Mouse (Mus musculus) midbrain, embryonic 14.5 days (tissue): ENCODE measurements around the gene Susd1. TPM values are rescaled to one million over a fixed set of nuclear protein-coding genes. Genes with fewer than 3 reads are reported as not detected.

ENCODE experiments used
- ATAC-seq: fragments of 200-750 bp; cut with Nextera tagmentation; 2 replicates; pipeline ENCODE4 v1.8.0; 2017; ENCODE audit warnings: moderate number of reproducible peaks, moderate library complexity; ENCODE audit not compliant: low FRiP score, low TSS enrichment
- DNase-seq: peaks from one replicate; pipeline ENCODE4 v3.0.0-alpha.2; 2015
- H3K27ac ChIP-seq: fragments of 300-500 bp; sonication (generic); replicated peaks from 2 replicates; pipeline ENCODE4 v1.5.1; 2014; ENCODE audit warnings: mild to moderate bottlenecking, low read depth, low read length, moderate library complexity
- H3K27me3 ChIP-seq: fragments of 300-500 bp; sonication (generic); 2 replicates; pipeline ENCODE4 v1.6.1; 2014; ENCODE audit warnings: low read length, control low read depth, mixed read lengths; ENCODE audit not compliant: control insufficient read depth, insufficient read depth
- H3K36me3 ChIP-seq: fragments of 300-500 bp; sonication (generic); 2 replicates; pipeline ENCODE4 v1.6.1; 2014; ENCODE audit warnings: low read length, control low read depth; ENCODE audit not compliant: control insufficient read depth, insufficient read depth
- H3K4me1 ChIP-seq: fragments of 300-500 bp; sonication (generic); 2 replicates; pipeline ENCODE4 v1.6.1; 2014; ENCODE audit warnings: mild to moderate bottlenecking, antibody characterized with exemption, low read length, control low read depth; ENCODE audit not compliant: control insufficient read depth, insufficient read depth
- H3K4me2 ChIP-seq: fragments of 300-500 bp; sonication (generic); 2 replicates; pipeline ENCODE4 v1.6.1; 2014; ENCODE audit warnings: mild to moderate bottlenecking, low read length, moderate library complexity
- H3K4me3 ChIP-seq: fragments of 300-500 bp; sonication (generic); replicated peaks from 2 replicates; pipeline ENCODE4 v1.5.1; 2014; ENCODE audit warnings: low read depth, low read length
- H3K9ac ChIP-seq: fragments of 300-500 bp; sonication (generic); replicated peaks from 2 replicates; pipeline ENCODE4 v1.6.1; 2014; ENCODE audit warnings: mild to moderate bottlenecking, low read length, moderate library complexity
- H3K9me3 ChIP-seq: fragments of 300-500 bp; sonication (generic); 2 replicates; pipeline ENCODE4 v1.6.1; 2016; ENCODE audit warnings: low read length, control low read depth, mixed read lengths; ENCODE audit not compliant: control insufficient read depth
- WGBS: fragments of 180-500 bp; shearing (Covaris S2); extraction: QIAGEN DNeasy Blood & Tissue Kit; methylation state at CpG from one replicate; pipeline ENCODE4 v1.1.7; 2014; 5-methylcytosine and 5-hydroxymethylcytosine counted together
- polyA plus RNA-seq: library from polyadenylated mRNA; unstranded; fragments of >200 nt; fragmentation: Nextera tagmentation; extraction: Ambion mirVana; gene quantifications from 2 replicates; pipeline ENCODE4 v1.2.1, GENCODE M21; 2014

Gene Susd1
- polyA plus RNA-seq, 1 experiment from 2014 or later = 0.86 TPM

DNA sequence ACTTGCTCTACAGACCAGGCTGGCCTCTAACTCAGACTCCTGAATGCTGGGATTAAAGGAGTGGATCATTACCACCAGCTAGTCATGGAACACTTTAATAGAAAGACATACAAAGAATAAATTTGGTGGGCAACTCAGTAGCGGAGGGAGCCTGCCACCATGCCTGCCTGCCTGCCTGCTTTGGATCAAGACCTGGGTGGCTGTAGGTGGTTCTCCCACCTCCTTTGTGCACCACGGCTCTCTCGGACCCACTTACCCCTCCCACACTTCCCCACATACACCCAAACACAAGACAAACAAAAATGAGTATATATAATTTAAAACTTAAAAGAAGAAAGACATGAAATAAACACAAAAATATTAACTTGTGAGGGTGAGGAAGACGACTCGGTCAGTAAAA lies 18.7 kb upstream of the Susd1 start:
- H3K9me3 ChIP-seq = no peaks in the 10 kb centered on the region
- no peaks in the 10 kb centered on the region for H3K27me3 ChIP-seq
- no peak overlapping the region for H3K4me3 ChIP-seq
- ATAC-seq (no peak), DNase-seq (no peak)
- H3K9ac ChIP-seq = no peak overlapping the region
- H3K4me1 ChIP-seq = no peaks in the 10 kb centered on the region
- WGBS = 90% methylated on average over 5 of the region's 5 CpGs
- H3K4me2 ChIP-seq = no peak overlapping the region
- H3K36me3 ChIP-seq = no peaks in the 10 kb centered on the region
- H3K27ac ChIP-seq = no peak overlapping the region

DNA sequence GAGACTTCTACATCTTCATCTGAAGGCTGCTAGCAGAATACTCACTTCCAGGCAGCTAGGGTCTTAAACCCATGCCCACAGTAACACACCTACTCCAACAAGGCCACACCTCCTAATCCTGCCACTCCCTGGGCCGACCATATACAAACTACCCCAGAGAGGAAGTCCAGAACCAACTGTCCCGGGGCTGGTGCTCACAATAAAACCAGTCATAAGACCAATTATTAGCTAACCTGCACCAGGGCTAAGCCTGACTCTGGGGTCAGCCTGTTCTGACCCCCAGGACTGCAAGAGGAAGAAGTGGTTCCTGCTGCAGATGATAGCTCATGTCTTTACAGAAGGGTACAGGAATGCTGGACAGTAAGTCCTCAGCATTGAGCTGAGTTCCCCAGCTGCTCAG lies 17.0 kb upstream of the Susd1 start:
- Histone ChIP-seq H3K9ac (no peak overlapping the region), H3K4me1 (no peaks in the 10 kb centered on the region), H3K4me2 (no peak overlapping the region), H3K9me3 (no peaks in the 10 kb centered on the region), H3K4me3 (no peak overlapping the region), H3K36me3 (no peaks in the 10 kb centered on the region), H3K27ac (no peak overlapping the region), H3K27me3 (no peaks in the 10 kb centered on the region)
- ATAC-seq (no peak), DNase-seq (no peak)
- WGBS = 74% methylated on average over 2 of the region's 2 CpGs

DNA sequence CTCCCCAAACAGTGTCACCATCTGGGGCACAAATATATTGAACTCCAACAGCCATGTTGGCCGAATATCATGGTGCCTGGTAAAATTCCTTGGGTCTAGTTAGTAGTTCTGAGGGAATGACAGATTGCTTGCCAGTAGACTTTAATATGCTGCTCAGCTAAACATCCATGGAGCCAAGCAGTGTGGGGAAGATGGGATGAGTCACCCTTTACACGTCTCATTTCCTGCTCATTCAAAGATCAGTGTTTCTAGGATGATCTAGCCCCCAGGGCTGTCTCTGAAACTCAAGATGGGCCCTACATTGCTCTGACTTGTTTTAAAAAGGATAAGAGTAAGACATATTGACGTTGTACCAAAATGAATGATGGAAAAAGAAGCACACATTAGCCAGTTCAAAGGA lies 15.6 kb upstream of the Susd1 start:
- Histone ChIP-seq H3K4me2 (no peak overlapping the region), H3K4me1 (no peaks in the 10 kb centered on the region), H3K4me3 (no peak overlapping the region), H3K9me3 (no peaks in the 10 kb centered on the region), H3K27me3 (no peaks in the 10 kb centered on the region), H3K27ac (no peak overlapping the region), H3K36me3 (no peaks in the 10 kb centered on the region), H3K9ac (no peak overlapping the region)
- no peak for ATAC-seq
- 76% methylated on average over 3 of the region's 3 CpGs for WGBS
- no peak for DNase-seq

DNA sequence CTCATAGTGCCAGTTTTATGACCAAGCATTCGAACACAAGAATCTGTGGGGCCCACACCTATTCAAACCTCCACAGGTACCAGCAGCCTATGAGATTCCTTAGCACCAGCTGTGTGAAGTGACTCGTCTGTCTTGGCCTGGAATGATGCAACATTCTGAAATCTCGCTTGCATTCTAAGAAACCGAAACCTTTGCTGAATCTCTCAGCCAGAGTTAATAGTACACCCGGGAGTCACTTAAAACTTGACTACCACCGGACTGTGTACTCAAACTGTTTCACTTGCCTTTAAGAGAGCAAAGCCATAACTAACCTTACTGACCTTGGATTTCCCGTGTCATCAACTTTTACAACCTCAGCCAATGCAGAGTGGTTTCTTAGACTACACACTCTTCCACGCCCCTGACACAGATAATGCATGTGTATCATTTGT lies 14.1 kb upstream of the Susd1 start:
- 89% methylated on average over 8 of the region's 8 CpGs for WGBS
- no peak for DNase-seq
- Histone ChIP-seq H3K27me3 (no peaks in the 10 kb centered on the region), H3K9me3 (no peaks in the 10 kb centered on the region), H3K4me1 (no peaks in the 10 kb centered on the region), H3K4me2 (no peak overlapping the region), H3K36me3 (no peaks in the 10 kb centered on the region), H3K9ac (no peak overlapping the region), H3K27ac (no peak overlapping the region), H3K4me3 (no peak overlapping the region)
- no peak for ATAC-seq

DNA sequence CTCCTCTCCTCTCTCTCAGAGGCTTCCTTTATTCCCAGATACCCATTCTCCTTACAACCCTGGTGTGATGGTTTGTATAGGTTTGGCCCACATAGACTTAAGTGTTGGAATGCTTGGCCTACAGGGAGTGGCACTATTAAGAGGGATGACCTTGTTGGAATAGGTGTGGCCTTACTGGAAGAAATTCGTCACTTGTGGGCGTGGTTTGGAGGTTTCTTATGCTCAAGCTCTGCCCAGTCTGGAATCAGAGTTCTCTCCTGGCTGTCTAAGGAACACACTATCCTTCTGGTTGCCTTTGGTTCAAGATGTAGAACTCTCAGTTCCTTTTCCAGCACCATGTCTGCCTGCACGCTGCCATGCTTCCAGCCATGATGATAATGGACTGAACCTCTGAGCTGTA lies 12.5 kb upstream of the Susd1 start:
- ATAC-seq = no peak
- WGBS = 93% methylated on average over 3 of the region's 3 CpGs

DNA sequence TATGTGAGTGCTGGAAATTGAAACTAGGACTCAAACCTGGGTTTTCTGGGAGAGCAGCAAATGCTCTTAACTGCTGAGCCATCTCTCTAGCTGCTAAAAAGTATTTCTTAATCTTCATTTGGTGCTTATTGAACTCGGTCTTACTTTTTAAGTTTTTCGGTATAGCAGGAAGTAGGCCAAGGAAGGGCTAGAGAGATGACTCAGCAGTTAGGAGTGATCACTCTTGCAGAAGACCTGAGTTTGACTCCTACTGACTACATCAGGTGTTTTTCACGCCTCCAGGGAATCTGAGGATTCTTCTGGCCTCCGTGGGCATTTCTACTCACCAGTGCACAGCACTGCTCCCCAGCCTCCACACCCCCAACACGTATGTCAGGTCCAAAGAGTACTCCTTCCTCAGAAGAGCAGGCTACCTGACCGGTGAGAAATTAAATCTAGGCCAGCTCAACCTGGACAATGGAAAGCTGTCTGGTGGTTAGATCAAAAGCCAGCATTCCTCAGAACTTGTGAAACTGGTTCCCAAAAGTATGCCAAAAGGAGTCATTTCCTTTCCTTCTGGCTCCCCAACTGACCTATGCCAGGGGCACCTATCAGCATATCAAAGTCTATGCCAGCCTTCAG lies 11.9 kb upstream of the Susd1 start:
- H3K27me3 ChIP-seq = no peaks in the 10 kb centered on the region
- 86% methylated on average over 6 of the region's 6 CpGs for WGBS
- H3K4me1 ChIP-seq = no peaks in the 10 kb centered on the region
- H3K9ac ChIP-seq = no peak overlapping the region
- H3K9me3 ChIP-seq = no peaks in the 10 kb centered on the region
- no peak overlapping the region for H3K4me2 ChIP-seq
- no peak overlapping the region for H3K4me3 ChIP-seq
- ATAC-seq (no peak), DNase-seq (no peak)
- H3K27ac ChIP-seq = no peak overlapping the region
- H3K36me3 ChIP-seq = no peaks in the 10 kb centered on the region

More for the DNA sequence above, 12.5 kb upstream of the Susd1 start:
- no peak for DNase-seq
- no peak overlapping the region for H3K9ac ChIP-seq
- H3K27ac ChIP-seq = no peak overlapping the region
- no peak overlapping the region for H3K4me2 ChIP-seq
- H3K36me3 ChIP-seq = no peaks in the 10 kb centered on the region
- H3K27me3 ChIP-seq = no peaks in the 10 kb centered on the region
- H3K4me3 ChIP-seq = no peak overlapping the region
- H3K4me1 ChIP-seq = no peaks in the 10 kb centered on the region
- no peaks in the 10 kb centered on the region for H3K9me3 ChIP-seq

DNA sequence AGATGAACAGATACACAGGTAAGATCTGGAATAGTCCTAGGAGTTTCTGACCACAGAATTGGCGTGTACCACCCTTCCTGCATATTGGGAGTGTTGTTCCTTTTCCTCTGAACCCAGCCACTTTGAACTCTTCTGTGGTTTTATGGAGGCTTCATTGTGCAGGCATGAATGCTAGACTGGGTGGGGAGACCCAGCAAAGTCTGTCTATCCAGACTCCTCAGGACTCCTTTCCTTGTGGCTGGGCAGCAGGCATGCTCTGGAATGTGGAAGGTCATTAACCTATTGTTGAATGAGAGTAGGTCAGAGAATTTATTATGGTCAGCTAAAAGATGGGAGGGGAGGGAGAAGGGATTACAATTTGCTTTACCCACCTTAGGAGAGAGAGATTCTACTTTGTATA lies 8.9 kb upstream of the Susd1 start:
- no peaks in the 10 kb centered on the region for H3K9me3 ChIP-seq
- WGBS = 60% methylated on average over 1 of the region's 1 CpGs
- H3K4me1 ChIP-seq = no peaks in the 10 kb centered on the region
- no peak overlapping the region for H3K9ac ChIP-seq
- no peaks in the 10 kb centered on the region for H3K27me3 ChIP-seq
- H3K27ac ChIP-seq = no peak overlapping the region
- DNase-seq (no peak), ATAC-seq (no peak)
- no peak overlapping the region for H3K4me2 ChIP-seq
- H3K4me3 ChIP-seq = no peak overlapping the region
- no peaks in the 10 kb centered on the region for H3K36me3 ChIP-seq

DNA sequence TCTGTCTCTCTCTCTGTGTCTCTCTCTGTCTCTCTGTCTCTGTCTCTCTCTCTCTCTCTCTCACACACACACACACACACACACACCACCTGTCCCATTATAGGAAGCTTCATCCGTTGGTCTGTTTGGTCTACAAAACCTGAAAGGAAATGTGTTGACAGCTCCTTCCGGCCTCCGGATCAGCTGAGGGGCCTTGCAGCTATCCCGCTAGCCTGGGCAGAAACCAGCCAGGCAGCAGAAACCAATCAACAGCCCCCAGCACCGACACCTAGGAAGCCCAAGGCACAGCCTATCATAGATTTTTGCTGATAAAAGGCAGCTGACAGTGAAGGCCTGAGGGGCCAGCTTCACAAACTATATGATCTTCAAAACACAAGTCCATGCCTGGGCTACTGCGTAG lies 7.1 kb upstream of the Susd1 start:
- no peak overlapping the region for H3K27ac ChIP-seq
- ATAC-seq (no peak), DNase-seq (no peak)
- H3K4me1 ChIP-seq = no peaks in the 10 kb centered on the region
- H3K4me2 ChIP-seq = no peak overlapping the region
- H3K9ac ChIP-seq = no peak overlapping the region
- H3K4me3 ChIP-seq = no peak overlapping the region
- H3K27me3 ChIP-seq = no peaks in the 10 kb centered on the region
- 79% methylated on average over 6 of the region's 6 CpGs for WGBS
- H3K36me3 ChIP-seq = no peaks in the 10 kb centered on the region
- no peaks in the 10 kb centered on the region for H3K9me3 ChIP-seq

DNA sequence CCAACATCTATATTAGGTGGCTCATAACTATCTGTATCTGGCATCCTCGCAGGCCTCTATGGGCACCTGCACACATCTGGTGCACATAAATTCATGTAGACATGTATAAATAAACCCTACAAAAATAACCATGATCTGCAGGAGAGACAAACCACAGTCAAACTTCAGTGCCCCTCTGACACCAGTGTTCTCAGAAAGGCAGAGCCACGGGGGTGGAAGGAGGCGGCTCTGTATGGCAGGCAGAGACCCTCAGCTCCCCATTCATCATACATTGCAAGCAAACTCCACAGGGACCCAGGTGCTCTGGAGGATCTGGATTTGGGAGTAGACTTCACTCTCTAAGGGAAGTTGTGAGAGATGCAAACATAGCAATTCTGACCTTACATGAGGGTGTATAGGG lies 6.6 kb upstream of the Susd1 start:
- Histone ChIP-seq H3K4me3 (no peak overlapping the region), H3K4me1 (no peaks in the 10 kb centered on the region), H3K27ac (no peak overlapping the region), H3K9ac (no peak overlapping the region), H3K4me2 (no peak overlapping the region), H3K9me3 (no peaks in the 10 kb centered on the region), H3K27me3 (no peaks in the 10 kb centered on the region), H3K36me3 (no peaks in the 10 kb centered on the region)
- ATAC-seq (no peak), DNase-seq (no peak)
- 95% methylated on average over 3 of the region's 3 CpGs for WGBS
